Mouse (Mus musculus) forebrain, postnatal 0 days (tissue): ENCODE measurements around the gene U2af1l4. TPM values are rescaled to one million over a fixed set of nuclear protein-coding genes. Genes with fewer than 3 reads are reported as not detected.

Source experiments
- ATAC-seq: fragments of 200-750 bp; cut with Nextera tagmentation; 2 replicates; pipeline ENCODE4 v1.8.0; 2017; ENCODE audit warnings: mild to moderate bottlenecking, moderate library complexity
- DNase-seq: peaks from one replicate; pipeline ENCODE4 v3.0.0-alpha.2; 2015
- H3K27ac ChIP-seq: fragments of 300-500 bp; sonication (generic); 2 replicates; pipeline ENCODE4 v1.5.1; 2014; ENCODE audit warnings: low read depth, mild to moderate bottlenecking, antibody characterized with exemption, low read length, moderate library complexity, mixed read lengths
- H3K27me3 ChIP-seq: fragments of 300-500 bp; sonication (generic); 2 replicates; pipeline ENCODE4 v1.6.1; 2014; ENCODE audit warnings: mild to moderate bottlenecking, low read length, mixed read lengths; ENCODE audit not compliant: insufficient read depth
- H3K36me3 ChIP-seq: fragments of 300-500 bp; sonication (generic); 2 replicates; pipeline ENCODE4 v1.6.1; 2014; ENCODE audit warnings: mild to moderate bottlenecking, moderate library complexity; ENCODE audit not compliant: insufficient read depth
- H3K4me1 ChIP-seq: fragments of 300-500 bp; sonication (generic); 2 replicates; pipeline ENCODE4 v1.6.1; 2014; ENCODE audit warnings: antibody characterized with exemption; ENCODE audit not compliant: insufficient read depth
- H3K4me2 ChIP-seq: fragments of 300-500 bp; sonication (generic); 2 replicates; pipeline ENCODE4 v1.6.1; 2014; ENCODE audit warnings: low read depth, mild to moderate bottlenecking, moderate library complexity
- H3K4me3 ChIP-seq: fragments of 300-500 bp; sonication (generic); 2 replicates; pipeline ENCODE4 v1.5.1; 2014; ENCODE audit warnings: low read depth, low read length, mixed read lengths
- H3K9ac ChIP-seq: fragments of 300-500 bp; sonication (generic); 2 replicates; pipeline ENCODE4 v1.6.1; 2014; ENCODE audit warnings: mild to moderate bottlenecking
- H3K9me3 ChIP-seq: fragments of 300-500 bp; sonication (generic); 2 replicates; pipeline ENCODE4 v1.6.1; 2016; ENCODE audit warnings: low read length
- CTCF ChIP-seq: sonication (generic); IDR thresholded peaks from 2 replicates; pipeline ENCODE4 v1.5.1; 2016; ENCODE audit warnings: antibody characterized with exemption, control low read depth, low read depth
- whole genome bisulfite sequencing: fragments of 180-500 bp; shearing (Covaris S2); extraction: QIAGEN DNeasy Blood & Tissue Kit; methylation state at CpG from one replicate; pipeline ENCODE4 v1.1.7; 2014; 5-methylcytosine and 5-hydroxymethylcytosine counted together
- polyA plus RNA-seq: library from polyadenylated mRNA; unstranded; fragments of >200 nt; fragmentation: Nextera tagmentation; extraction: Ambion mirVana; gene quantifications from 2 replicates; pipeline ENCODE4 v1.2.1, GENCODE M21; 2015
- total RNA-seq: library from RNA; depleted of rRNA; stranded (reverse); fragments of >200 nt; gene quantifications from 2 replicates; pipeline ENCODE4 v1.2.3, GENCODE M21; 2014

The U2af1l4 gene
- total and polyA plus RNA-seq, 2 experiments from 2014 or later = 48.8 to 117 TPM

DNA sequence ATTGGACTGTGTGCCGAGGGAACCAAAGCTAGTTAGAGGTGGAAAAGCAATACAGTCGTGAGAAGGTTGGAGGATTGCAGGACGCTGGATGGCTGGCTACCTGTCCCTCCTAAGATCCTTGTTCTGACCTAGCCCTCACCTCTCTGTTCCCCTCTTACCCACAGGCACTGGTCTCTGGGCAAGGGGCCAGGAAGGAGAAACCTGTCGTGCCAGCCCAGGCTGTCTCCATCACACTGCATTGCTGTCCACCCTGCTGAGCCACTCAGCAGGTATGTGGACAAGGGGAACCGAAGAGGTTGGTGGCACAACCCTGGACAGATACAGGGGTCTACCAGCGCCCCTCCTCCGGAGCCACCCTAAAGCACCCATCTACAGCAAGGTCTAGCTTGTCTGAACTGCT is 37.5 kb downstream of the U2af1l4 start:
- Histone ChIP-seq H3K4me3 (no peak overlapping the region), H3K9me3 (no peaks in the 10 kb centered on the region), H3K36me3 (no peaks in the 10 kb centered on the region), H3K4me1 (peaks cover 8% of the 10 kb centered on the region; the same call in 1 of the 2 replicates), H3K9ac (no peak overlapping the region), H3K4me2 (peak overlapping the region; percentile 38; the same call in 1 of the 2 replicates), H3K27me3 (no peaks in the 10 kb centered on the region), H3K27ac (no peak overlapping the region)
- 65% methylated on average over 7 of the region's 7 CpGs for WGBS
- no peak for TF ChIP-seq CTCF
- no peak; the same call in 1 of the 2 replicates for ATAC-seq
- DNase-seq = no peak

DNA sequence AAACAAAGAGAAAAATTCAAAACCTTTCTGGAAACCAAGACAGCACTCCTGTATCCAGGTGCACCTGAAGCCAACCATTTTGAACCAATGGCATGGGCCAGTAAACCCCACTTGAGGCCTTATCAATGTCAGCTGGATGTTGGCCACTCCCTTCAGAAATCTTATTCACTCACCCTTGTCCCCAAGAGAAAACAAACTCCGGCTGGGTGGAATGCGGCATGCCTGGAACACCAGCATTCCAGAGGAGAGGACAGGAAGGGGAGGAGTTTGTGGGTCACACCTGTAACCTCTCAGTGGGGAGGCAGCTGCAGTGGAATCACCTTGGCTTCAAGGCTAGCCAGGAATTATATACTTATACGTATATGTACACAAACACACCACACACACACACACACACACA is 39.5 kb downstream of the U2af1l4 start:
- no peak overlapping the region for H3K27ac ChIP-seq
- no peak overlapping the region for H3K4me3 ChIP-seq
- H3K4me1 ChIP-seq = peaks cover 8% of the 10 kb centered on the region; the same call in 1 of the 2 replicates
- ATAC-seq = no peak
- DNase-seq = no peak
- no peak overlapping the region for H3K4me2 ChIP-seq
- WGBS = 81% methylated on average over 3 of the region's 3 CpGs
- H3K36me3 ChIP-seq = no peaks in the 10 kb centered on the region
- H3K9ac ChIP-seq = no peak overlapping the region
- H3K9me3 ChIP-seq = no peaks in the 10 kb centered on the region
- no peaks in the 10 kb centered on the region for H3K27me3 ChIP-seq
- TF ChIP-seq CTCF = no peak

DNA sequence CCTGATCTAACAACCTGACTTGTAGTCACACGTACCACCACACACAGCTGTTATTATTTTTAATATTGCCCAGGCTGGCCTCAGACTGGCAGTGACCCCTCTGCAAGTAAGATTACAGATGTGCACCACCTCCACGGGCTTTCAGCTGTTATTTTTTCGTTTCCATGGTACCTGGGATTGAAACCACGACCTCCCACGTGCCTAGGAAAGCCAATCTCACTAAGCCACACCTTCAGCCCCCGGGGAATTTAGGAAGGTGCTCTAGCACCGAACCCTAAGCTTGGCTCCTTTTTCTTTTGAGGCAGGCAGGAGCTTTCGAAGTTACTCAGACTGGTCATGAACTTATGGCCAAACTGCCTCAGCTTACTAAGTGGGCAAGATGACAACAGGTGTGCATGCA is 41.3 kb downstream of the U2af1l4 start:
- 60% methylated on average over 8 of the region's 8 CpGs for WGBS
- H3K4me2 ChIP-seq = no peak overlapping the region
- no peak overlapping the region for H3K4me3 ChIP-seq
- H3K4me1 ChIP-seq = peaks cover 8% of the 10 kb centered on the region; the same call in 1 of the 2 replicates
- H3K9ac ChIP-seq = no peak overlapping the region
- ATAC-seq (no peak), DNase-seq (no peak)
- H3K27me3 ChIP-seq = no peaks in the 10 kb centered on the region
- H3K9me3 ChIP-seq = no peaks in the 10 kb centered on the region
- H3K27ac ChIP-seq = no peak overlapping the region
- no peaks in the 10 kb centered on the region for H3K36me3 ChIP-seq
- TF ChIP-seq CTCF = no peak

DNA sequence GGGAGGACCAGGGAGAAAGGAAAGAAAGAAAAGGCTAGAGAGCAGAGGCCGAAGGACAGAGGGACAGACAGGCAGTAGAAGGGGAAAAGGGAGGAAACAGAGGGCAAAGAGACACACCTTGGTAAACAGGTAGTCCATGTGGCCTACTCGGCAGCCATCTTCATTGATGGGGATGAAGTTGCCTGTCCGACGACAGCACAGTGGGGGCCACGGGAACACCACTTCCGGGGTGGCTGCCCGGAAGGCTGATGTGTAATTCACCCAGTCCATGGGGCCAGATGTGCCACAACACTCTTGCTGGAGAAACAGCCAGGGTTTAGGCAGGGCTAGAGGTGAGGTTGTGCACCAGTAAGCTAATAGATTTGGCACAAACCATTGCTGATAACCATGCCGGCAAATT is 41.8 kb downstream of the U2af1l4 start:
- TF ChIP-seq CTCF = no peak
- no peak overlapping the region for H3K9ac ChIP-seq
- H3K4me1 ChIP-seq = 0 out of 2 replicates have a peak, but pooled peaks cover 4% of the 10 kb centered on the region
- no peaks in the 10 kb centered on the region for H3K36me3 ChIP-seq
- no peaks in the 10 kb centered on the region for H3K27me3 ChIP-seq
- ATAC-seq (no peak), DNase-seq (no peak)
- no peak overlapping the region for H3K4me3 ChIP-seq
- H3K27ac ChIP-seq = no peak overlapping the region
- 86% methylated on average over 8 of the region's 8 CpGs for WGBS
- no peaks in the 10 kb centered on the region for H3K9me3 ChIP-seq
- H3K4me2 ChIP-seq = no peak overlapping the region

DNA sequence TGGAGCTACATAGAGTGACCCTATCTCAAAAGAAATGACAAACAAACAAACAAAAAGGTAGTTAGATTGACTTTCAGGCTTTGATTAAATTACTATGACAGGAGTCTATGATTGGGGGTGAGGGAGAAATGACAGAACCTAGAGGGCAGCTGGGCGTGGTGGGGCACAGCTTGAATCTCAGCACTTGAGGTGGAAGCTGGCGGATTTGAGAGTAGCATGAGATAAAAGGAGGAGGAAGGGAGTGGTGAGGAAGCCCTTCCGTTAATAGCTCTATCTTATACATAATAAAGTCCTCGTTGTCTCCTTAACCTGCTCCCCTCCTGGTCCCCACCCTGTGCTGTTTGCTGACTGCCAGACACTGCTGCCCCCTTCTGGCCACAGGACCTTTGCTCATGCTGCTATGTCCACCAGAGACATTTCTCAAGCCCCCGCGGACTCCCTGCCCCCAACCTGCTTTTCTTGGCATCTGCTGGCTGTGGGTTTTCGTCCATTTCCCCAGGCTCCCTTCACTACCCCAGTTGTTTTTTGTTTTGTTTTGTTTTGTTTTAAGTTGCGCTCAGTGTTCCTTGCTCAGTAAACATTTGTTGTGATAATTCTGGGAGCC is 44.7 kb downstream of the U2af1l4 start:
- peak; percentile 42; the same call in 1 of the 2 replicates for ATAC-seq
- no peak for DNase-seq
- Histone ChIP-seq H3K4me2 (no peak overlapping the region), H3K9ac (no peak overlapping the region), H3K9me3 (no peaks in the 10 kb centered on the region), H3K27ac (no peak overlapping the region), H3K4me1 (no peaks in the 10 kb centered on the region), H3K36me3 (no peaks in the 10 kb centered on the region), H3K27me3 (no peaks in the 10 kb centered on the region), H3K4me3 (no peak overlapping the region)
- WGBS = 29% methylated on average over 8 of the region's 8 CpGs
- TF ChIP-seq CTCF = peak; percentile 61

DNA sequence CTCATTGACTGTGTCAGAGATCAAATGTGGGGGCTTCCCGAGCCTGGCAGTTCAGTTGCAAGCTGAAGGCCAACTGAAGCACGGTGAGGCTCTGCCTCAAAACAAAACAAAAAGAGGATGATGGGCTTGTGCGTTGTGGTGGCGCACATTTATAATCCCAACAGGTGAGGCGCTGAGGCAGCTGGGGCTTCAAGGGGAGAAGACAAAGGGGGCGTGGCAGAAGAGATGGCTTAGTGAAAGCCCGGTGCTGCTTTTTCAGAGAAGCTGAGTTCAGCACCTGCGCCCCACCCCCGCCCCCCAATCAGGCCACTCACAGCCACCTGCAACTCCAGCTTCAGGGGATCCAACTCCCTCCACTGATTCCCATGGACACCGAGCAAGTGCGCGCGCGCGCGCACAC is 45.4 kb downstream of the U2af1l4 start:
- no peak overlapping the region for H3K4me2 ChIP-seq

DNA sequence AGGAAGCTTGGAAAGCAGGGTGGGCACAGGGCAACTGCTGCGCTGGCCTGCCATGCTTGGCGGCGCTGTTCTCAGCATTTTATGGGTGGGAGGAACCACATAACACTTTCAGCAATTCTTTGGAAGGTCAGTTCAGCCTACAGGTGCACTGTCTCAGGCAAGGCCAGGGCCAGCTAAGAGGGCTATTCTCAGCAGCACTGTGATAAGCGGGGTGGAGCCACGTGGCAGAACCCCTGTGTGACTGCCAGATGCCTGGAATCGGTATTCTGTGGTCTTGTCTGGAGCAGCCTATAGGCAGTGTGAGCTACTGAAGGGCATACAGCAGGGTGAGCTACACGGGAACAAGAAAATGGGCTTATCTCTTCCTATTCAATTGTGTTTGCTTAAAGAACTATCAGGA is 46.9 kb downstream of the U2af1l4 start:
- H3K9me3 ChIP-seq = no peaks in the 10 kb centered on the region
- H3K4me2 ChIP-seq = no peak overlapping the region
- DNase-seq (no peak), ATAC-seq (no peak)
- no peak overlapping the region for H3K27ac ChIP-seq
- no peaks in the 10 kb centered on the region for H3K27me3 ChIP-seq
- TF ChIP-seq CTCF = no peak
- H3K9ac ChIP-seq = no peak overlapping the region
- no peaks in the 10 kb centered on the region for H3K36me3 ChIP-seq
- 65% methylated on average over 7 of the region's 7 CpGs for WGBS
- no peak overlapping the region for H3K4me3 ChIP-seq
- H3K4me1 ChIP-seq = no peaks in the 10 kb centered on the region

More for the DNA sequence above, 45.4 kb downstream of the U2af1l4 start:
- H3K36me3 ChIP-seq = no peaks in the 10 kb centered on the region
- no peak overlapping the region for H3K27ac ChIP-seq
- no peaks in the 10 kb centered on the region for H3K9me3 ChIP-seq
- no peak for ATAC-seq
- no peak overlapping the region for H3K4me3 ChIP-seq
- DNase-seq = no peak
- H3K9ac ChIP-seq = no peak overlapping the region
- TF ChIP-seq CTCF = no peak
- WGBS = 50% methylated on average over 16 of the region's 16 CpGs
- no peaks in the 10 kb centered on the region for H3K4me1 ChIP-seq
- no peaks in the 10 kb centered on the region for H3K27me3 ChIP-seq
